Comparison of ENCODE assay signal across 41 mouse cellular contexts in the genomic region with DNA sequence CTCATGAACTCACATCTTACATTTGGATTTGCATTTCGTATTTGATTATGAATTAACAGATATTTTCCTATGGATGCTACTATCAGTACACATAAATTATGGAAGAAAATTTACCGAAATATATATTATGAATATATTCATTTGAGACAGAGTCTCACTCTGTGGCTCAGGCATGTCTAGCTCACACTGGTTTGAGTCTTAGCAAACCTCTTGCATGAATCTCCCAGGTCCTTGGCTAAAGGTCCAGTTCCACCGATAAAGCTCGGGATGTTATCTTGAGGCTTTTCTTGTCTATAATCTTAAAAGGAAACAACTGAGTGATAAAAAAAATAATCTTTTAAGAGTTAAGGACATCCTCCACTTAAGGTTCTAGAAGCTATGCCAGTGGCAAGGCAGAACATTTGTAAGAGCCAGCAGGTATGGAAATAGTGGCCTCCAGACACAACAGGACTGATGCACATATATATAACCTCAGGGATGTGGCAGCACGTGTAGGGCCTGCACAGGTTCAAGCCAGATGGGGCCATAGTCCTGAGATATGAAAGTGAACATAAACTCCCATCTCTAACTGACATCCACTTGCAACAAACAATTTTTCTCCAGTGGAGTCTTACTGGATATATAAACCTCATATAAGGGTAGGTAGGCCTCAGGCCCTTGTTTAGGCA. TPM values are rescaled to one million over a fixed set of nuclear protein-coding genes. Genes with fewer than 3 reads are reported as not detected.
"Had no signal": no experiment of that assay in that cellular context is flagged by ENCODE, and none has a peak within 500 bp of the region (broad histone marks: within the 10 kb centered on the region; RNA-seq: fewer than 3 reads in every experiment).

No protein-coding gene starts in this region.

- ATAC-seq: hindbrain, embryonic 16.5 days; hindbrain, postnatal 0 days; inflammation-experienced regulatory T-cells, adult 6 months had no signal

- H3K9me3 ChIP-seq: heart, embryonic 10.5 days; heart, embryonic 12.5 days; heart, embryonic 13.5 days; heart, embryonic 15.5 days; hindbrain, embryonic 10.5 days; hindbrain, embryonic 12.5 days; hindbrain, embryonic 13.5 days; hindbrain, embryonic 15.5 days; kidney, embryonic 15.5 days had no signal

- H3K4me1 ChIP-seq: heart, embryonic 10.5 days; heart, embryonic 12.5 days; heart, embryonic 13.5 days; heart, embryonic 15.5 days; hindbrain, embryonic 10.5 days; hindbrain, embryonic 12.5 days; hindbrain, embryonic 13.5 days; hindbrain, embryonic 15.5 days; kidney, embryonic 15.5 days had no signal

- H3K4me2 ChIP-seq: heart, embryonic 11.5 days; heart, embryonic 12.5 days; heart, embryonic 13.5 days; heart, embryonic 15.5 days; hindbrain, embryonic 12.5 days; hindbrain, embryonic 13.5 days; hindbrain, embryonic 14.5 days; hindbrain, embryonic 15.5 days; kidney, embryonic 15.5 days had no signal

- H3K27ac ChIP-seq: heart, embryonic 10.5 days; heart, embryonic 13.5 days; heart, embryonic 15.5 days; hindbrain, embryonic 10.5 days; hindbrain, embryonic 12.5 days; hindbrain, embryonic 13.5 days; hindbrain, embryonic 14.5 days; hindbrain, embryonic 15.5 days; hindbrain, postnatal 0 days; kidney, embryonic 15.5 days; kidney, postnatal 0 days; layer of hippocampus, adult 2 months; left cerebral cortex, adult 2 months had no signal

- H3K9ac ChIP-seq: heart, embryonic 12.5 days; heart, embryonic 13.5 days; heart, embryonic 15.5 days; hindbrain, embryonic 12.5 days; hindbrain, embryonic 13.5 days; hindbrain, embryonic 14.5 days; hindbrain, embryonic 15.5 days; kidney, embryonic 15.5 days had no signal

- H3K4me3 ChIP-seq: heart, embryonic 10.5 days; heart, embryonic 12.5 days; heart, embryonic 13.5 days; heart, embryonic 15.5 days; hindbrain, embryonic 10.5 days; hindbrain, embryonic 12.5 days; hindbrain, embryonic 13.5 days; hindbrain, embryonic 15.5 days; kidney, embryonic 15.5 days; layer of hippocampus, adult 2 months; left cerebral cortex, adult 2 months had no signal

- H3K27me3 ChIP-seq: heart, embryonic 12.5 days; heart, embryonic 13.5 days; heart, embryonic 15.5 days; hindbrain, embryonic 12.5 days; hindbrain, embryonic 13.5 days; hindbrain, embryonic 15.5 days; kidney, embryonic 15.5 days had no signal

- DNase-seq: heart, postnatal 10 days; heart, postnatal 14 days; heart, postnatal 36 days; heart, postnatal 4 days; kidney, adult 11 months; kidney, adult 18-20 months; kidney, adult 2 months; kidney, adult 8-10 months; kidney, adult 9 months; kidney, postnatal 10 days; kidney, postnatal 14 days; kidney, postnatal 25 days; kidney, postnatal 36 days; kidney, postnatal 4 days; layer of hippocampus, adult 9-11 months; layer of hippocampus, postnatal 36 days had no signal

RNA-seq across cellular contexts. Expression of gene Asdurf, which starts 27.5 kb away (rescaled TPM):
- polyA plus RNA-seq: heart, embryonic 10.5 days; heart, embryonic 11.5 days; heart, embryonic 13.5 days; hindbrain, embryonic 11.5 days; kidney, adult 2 months; kidney, embryonic 14.5 days; kidney, embryonic 15.5 days; large intestine, adult 2 months had no signal

RNA-seq across cellular contexts. Expression of gene Gm28551, which starts 27.5 kb away (rescaled TPM):
- polyA plus RNA-seq: kidney, adult 2 months; large intestine, adult 2 months had no signal

RNA-seq across cellular contexts. Expression of gene Gm28778, which starts 28.1 kb away (rescaled TPM):
- polyA plus RNA-seq: heart, embryonic 10.5 days; heart, embryonic 11.5 days; heart, embryonic 12.5 days; heart, embryonic 13.5 days; heart, embryonic 14.5 days; heart, embryonic 16.5 days; heart, postnatal 0 days; hindbrain, embryonic 10.5 days; hindbrain, embryonic 11.5 days; hindbrain, embryonic 12.5 days; hindbrain, embryonic 13.5 days; hindbrain, embryonic 14.5 days; hindbrain, embryonic 15.5 days; hindbrain, embryonic 16.5 days; hindbrain, postnatal 0 days; intestine, embryonic 14.5 days; kidney, embryonic 14.5 days; kidney, embryonic 15.5 days; kidney, embryonic 16.5 days; kidney, postnatal 0 days had no signal
